Mouse (Mus musculus) ES-E14 (cell line): ENCODE results near the gene Rtraf.

Experiments used
- CHD2 ChIP-seq: IDR thresholded peaks from 2 replicates; pipeline ENCODE4 v1.6.1; 2014; ENCODE audit warnings: mild to moderate bottlenecking, low read depth, low read length, inconsistent platforms
- HCFC1 ChIP-seq: IDR thresholded peaks from 2 replicates; pipeline ENCODE4 v1.6.1; 2012; ENCODE audit warnings: low read length, inconsistent platforms, borderline replicate concordance; ENCODE audit not compliant: insufficient read depth
- MAFK ChIP-seq: IDR thresholded peaks from 2 replicates; pipeline ENCODE4 v1.6.1; 2014; ENCODE audit warnings: mild to moderate bottlenecking, low read depth, low read length, inconsistent platforms; ENCODE audit not compliant: insufficient read depth
- ZNF384 ChIP-seq: IDR thresholded peaks from 2 replicates; pipeline ENCODE4 v1.6.1; 2012; ENCODE audit warnings: low read depth, low read length, inconsistent platforms

DNA sequence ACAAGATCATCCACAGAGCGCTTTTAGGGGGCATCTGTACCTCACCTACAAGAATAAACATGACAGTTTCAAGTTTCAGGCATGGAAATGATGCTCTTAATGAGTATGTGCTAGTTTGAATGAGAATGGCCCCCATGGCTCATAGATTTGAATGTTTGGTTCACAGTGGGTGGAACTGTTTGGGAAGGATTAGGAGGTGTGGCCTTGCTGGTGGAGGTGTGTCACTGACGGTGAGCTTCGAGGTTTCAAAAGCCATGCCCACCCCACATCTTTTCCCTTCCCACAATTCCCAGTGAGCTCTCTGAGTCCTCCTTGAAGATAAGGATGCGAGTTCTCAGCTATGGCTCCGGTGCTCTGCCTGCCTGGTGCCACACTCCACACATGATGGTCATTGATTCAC, 1.9 kb downstream of the Rtraf start:
- TF ChIP-seq HCFC1, result no peak
- no peak for TF ChIP-seq ZNF384
- no peak for TF ChIP-seq CHD2
- TF ChIP-seq MAFK, result no peak
